Mouse (Mus musculus) midbrain, embryonic 15.5 days (tissue): ENCODE data around the gene Arid3c. TPM values are rescaled to one million over a fixed set of nuclear protein-coding genes. Genes with fewer than 3 reads are reported as not detected.
A peak's percentile ranks its signal among the peaks of the same experiment; 100 is the strongest.
"Not testable (repeated sequence)": the region's sequence is repeated elsewhere in the genome, so short reads cannot be mapped to it uniquely, and the experiment has no call there.

Experiments used
- ATAC-seq: fragments of 200-750 bp; cut with Nextera tagmentation; replicated peaks from 2 replicates; pipeline ENCODE4 v1.8.0; 2017; ENCODE audit warnings: moderate TSS enrichment
- H3K27ac ChIP-seq: fragments of 300-500 bp; sonication (generic); 2 replicates; pipeline ENCODE4 v1.5.1; 2015; ENCODE audit warnings: mild to moderate bottlenecking, inconsistent platforms
- H3K27me3 ChIP-seq: fragments of 300-500 bp; sonication (generic); replicated peaks from 2 replicates; pipeline ENCODE4 v1.6.1; 2015; ENCODE audit warnings: inconsistent platforms
- H3K36me3 ChIP-seq: fragments of 300-500 bp; sonication (generic); replicated peaks from 2 replicates; pipeline ENCODE4 v1.6.1; 2015; ENCODE audit warnings: inconsistent platforms
- H3K4me1 ChIP-seq: fragments of 300-500 bp; sonication (generic); 2 replicates; pipeline ENCODE4 v1.6.1; 2015; ENCODE audit warnings: inconsistent platforms
- H3K4me2 ChIP-seq: fragments of 300-500 bp; sonication (generic); 2 replicates; pipeline ENCODE4 v1.6.1; 2015; ENCODE audit warnings: inconsistent platforms, mild to moderate bottlenecking, moderate library complexity
- H3K4me3 ChIP-seq: fragments of 300-500 bp; sonication (generic); 2 replicates; pipeline ENCODE4 v1.5.1; 2015; ENCODE audit warnings: mild to moderate bottlenecking, inconsistent platforms
- H3K9ac ChIP-seq: fragments of 300-500 bp; sonication (generic); 2 replicates; pipeline ENCODE4 v1.6.1; 2015; ENCODE audit warnings: mild to moderate bottlenecking, inconsistent platforms
- H3K9me3 ChIP-seq: fragments of 300-500 bp; sonication (generic); 2 replicates; pipeline ENCODE4 v1.6.1; 2016; ENCODE audit warnings: inconsistent platforms
- WGBS: fragments of 180-500 bp; shearing (Covaris S2); methylation state at CpG from one replicate; pipeline ENCODE4 v1.1.7; 2015; ENCODE audit warnings: mixed read lengths; 5-methylcytosine and 5-hydroxymethylcytosine counted together
- polyA plus RNA-seq: library from polyadenylated mRNA; unstranded; fragments of >200 nt; fragmentation: Nextera tagmentation; extraction: Ambion mirVana; gene quantifications from 2 replicates; pipeline ENCODE4 v1.2.1, GENCODE M21; 2015

Gene Arid3c
- polyA plus RNA-seq, 1 experiment from 2014 or later = 1.1 TPM

GRCm38 (mm10) chr4:41696930-41697841, 33.8 kb downstream of the Arid3c start, which contains the start of gene Cntfr:
TSS of gene Cntfr (minus strand) at chr4:41697089.
- H3K9ac ChIP-seq, H3K36me3 ChIP-seq, H3K27ac ChIP-seq, H3K4me1 ChIP-seq, H3K9me3 ChIP-seq, H3K27me3 ChIP-seq: not testable (repeated sequence)
- ATAC-seq = 0 out of 2 replicates have a peak, but pooled peaks have one; percentile 62
- 12% methylated on average over 34 of the region's 40 CpGs for WGBS
- Histone ChIP-seq H3K4me3 (peak within 1 kb of the TSS; percentile 24; the same call in 1 of the 2 replicates), H3K4me2 (peak within 1 kb of the TSS; percentile 38; the same call in 1 of the 2 replicates)

- not testable (repeated sequence) for H3K27ac ChIP-seq, H3K4me3 ChIP-seq, H3K9ac ChIP-seq, H3K36me3 ChIP-seq, H3K27me3 ChIP-seq, H3K4me2 ChIP-seq, ATAC-seq, H3K9me3 ChIP-seq, H3K4me1 ChIP-seq
- WGBS = 9% methylated on average over 12 of the region's 15 CpGs
These were observed 34.5 kb downstream of the Arid3c start for GRCm38 (mm10) chr4:41696452-41696851.

DNA sequence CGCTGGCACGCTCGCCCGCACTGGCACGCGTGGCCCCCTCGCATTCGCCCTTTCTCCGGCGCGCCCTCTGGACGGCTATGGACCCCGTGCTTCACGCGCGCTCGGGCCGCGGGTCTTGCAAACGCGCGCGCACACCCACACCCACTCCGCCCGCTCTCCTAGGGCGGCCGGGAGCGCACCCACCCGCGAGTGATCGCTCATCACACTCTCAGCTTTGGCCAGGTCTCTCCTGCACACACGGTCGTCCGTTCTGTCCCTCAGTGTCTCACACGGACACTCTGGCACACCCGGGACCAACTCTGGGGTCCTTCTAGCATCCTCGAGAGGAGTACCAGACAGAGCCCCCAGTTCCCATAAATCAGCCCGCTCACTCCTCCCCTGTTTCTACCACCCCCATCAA, 35.1 kb downstream of the Arid3c start:
- WGBS = 3% methylated on average over 20 of the region's 38 CpGs
- not testable (repeated sequence) for H3K27me3 ChIP-seq, H3K36me3 ChIP-seq, H3K27ac ChIP-seq, ATAC-seq, H3K9me3 ChIP-seq, H3K9ac ChIP-seq, H3K4me1 ChIP-seq
- H3K4me2 ChIP-seq = peak overlapping the region; percentile 38; the same call in 1 of the 2 replicates
- peak overlapping the region; percentile 24 for H3K4me3 ChIP-seq

DNA sequence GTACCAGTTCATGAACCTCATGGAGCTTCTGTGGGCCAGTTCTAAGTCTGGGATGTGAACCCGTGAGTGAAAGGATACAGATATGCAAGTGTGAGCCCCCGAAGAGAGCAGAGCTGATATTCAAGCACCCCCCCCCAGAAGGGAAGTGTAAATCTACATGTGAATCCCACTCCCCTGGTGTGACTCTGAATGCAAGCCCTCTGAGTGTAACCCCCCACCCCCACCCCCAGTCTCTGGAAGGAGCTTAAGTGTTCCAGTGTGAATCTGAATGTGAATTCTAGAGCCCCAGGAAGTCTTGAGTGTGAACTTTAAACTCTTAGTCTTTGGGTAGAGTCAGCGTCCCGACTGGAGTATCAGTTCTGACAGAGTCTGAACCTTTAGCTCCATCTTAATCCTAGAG, 37.4 kb downstream of the Arid3c start:
- H3K36me3 ChIP-seq, H3K9me3 ChIP-seq, ATAC-seq, H3K4me1 ChIP-seq, H3K27me3 ChIP-seq, H3K27ac ChIP-seq, H3K9ac ChIP-seq, H3K4me3 ChIP-seq: not testable (repeated sequence)
- 1% methylated on average over 4 of the region's 4 CpGs for WGBS
- H3K4me2 ChIP-seq = peak overlapping the region; percentile 25

DNA sequence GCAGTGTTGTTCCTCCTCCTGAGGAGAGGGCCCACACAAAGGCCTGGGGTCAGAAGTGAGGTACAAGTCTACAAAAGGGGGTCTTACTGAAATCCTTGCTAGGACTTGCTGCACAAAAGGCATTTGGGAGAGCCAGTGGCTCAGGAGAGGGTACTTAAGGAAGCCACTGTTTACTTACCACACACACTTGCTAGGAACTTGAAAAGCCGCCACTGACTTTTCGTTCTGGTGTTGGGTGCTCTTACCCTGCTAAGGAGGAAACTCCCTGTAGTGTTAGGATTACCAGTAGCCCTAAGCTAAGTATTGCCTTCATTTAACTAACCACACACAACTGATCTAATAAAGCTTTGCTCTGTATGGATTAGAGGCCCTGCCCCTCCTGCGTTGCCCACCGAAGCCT, 40.9 kb downstream of the Arid3c start:
- no CpG with 5 or more reads among the region's 4 CpGs for WGBS
- ATAC-seq = not testable (repeated sequence)

GRCm38 (mm10) chr4:41688562-41688961, 42.4 kb downstream of the Arid3c start:
- not testable (repeated sequence) for H3K4me1 ChIP-seq, H3K27me3 ChIP-seq, H3K36me3 ChIP-seq, H3K9ac ChIP-seq, H3K9me3 ChIP-seq, H3K4me3 ChIP-seq, ATAC-seq, H3K27ac ChIP-seq, H3K4me2 ChIP-seq
- 51% methylated on average over 1 of the region's 1 CpGs for WGBS

More for the DNA sequence above, 40.9 kb downstream of the Arid3c start:
- not testable (repeated sequence) for H3K4me1 ChIP-seq, H3K4me3 ChIP-seq, H3K27ac ChIP-seq, H3K4me2 ChIP-seq, H3K9ac ChIP-seq, H3K36me3 ChIP-seq, H3K9me3 ChIP-seq, H3K27me3 ChIP-seq

DNA sequence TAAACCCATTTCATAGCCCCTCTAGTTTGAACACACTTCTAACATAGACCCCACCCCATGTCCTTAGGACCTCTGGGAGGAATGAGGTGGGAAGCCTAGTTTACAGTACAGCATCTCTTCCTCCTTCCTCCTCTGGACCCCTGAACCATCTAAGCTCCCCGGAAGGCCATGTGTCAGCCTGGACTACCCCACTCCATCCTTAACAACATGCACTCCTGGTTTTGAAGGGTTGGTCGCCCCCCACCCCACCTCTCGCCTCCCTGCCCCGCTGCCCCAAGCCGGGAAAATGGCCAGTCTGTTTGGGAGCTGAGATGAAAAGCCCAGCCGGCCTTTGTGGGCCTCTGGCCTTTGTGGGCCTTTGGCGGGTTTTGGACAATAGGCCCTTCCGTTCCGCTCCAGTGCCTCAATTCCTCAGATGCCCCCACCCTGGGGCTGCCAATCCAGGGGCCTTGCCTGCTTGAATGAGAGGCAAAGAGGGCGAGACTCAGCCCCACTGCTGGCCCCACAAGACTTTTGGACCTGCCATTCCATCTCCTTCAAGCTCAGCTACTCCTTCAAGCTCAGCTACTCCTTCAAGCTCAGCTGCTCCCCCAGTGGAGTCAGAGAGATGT, 45.0 kb downstream of the Arid3c start:
- not testable (repeated sequence) for H3K27ac ChIP-seq, H3K9ac ChIP-seq
- 9% methylated on average over 10 of the region's 10 CpGs for WGBS

GRCm38 (mm10) chr4:41684931-41685453, 46.0 kb downstream of the Arid3c start:
- H3K27ac ChIP-seq, H3K27me3 ChIP-seq, H3K4me3 ChIP-seq, H3K36me3 ChIP-seq, H3K9ac ChIP-seq, ATAC-seq, H3K9me3 ChIP-seq: not testable (repeated sequence)
- 2% methylated on average over 11 of the region's 14 CpGs for WGBS
- Histone ChIP-seq H3K4me2 (peak overlapping the region; percentile 39; the same call in 1 of the 2 replicates), H3K4me1 (peaks cover 23% of the 10 kb centered on the region)

More for the DNA sequence above, 45.0 kb downstream of the Arid3c start:
- H3K36me3 ChIP-seq, H3K4me2 ChIP-seq, H3K4me3 ChIP-seq, H3K27me3 ChIP-seq, H3K9me3 ChIP-seq: not testable (repeated sequence)
- H3K4me1 ChIP-seq = peaks cover 21% of the 10 kb centered on the region
- ATAC-seq = 0 out of 2 replicates have a peak, but pooled peaks have one; percentile 18

- Histone ChIP-seq H3K27ac (peak overlapping the region; percentile 62), H3K4me2 (peak overlapping the region; percentile 39), H3K4me1 (peaks cover 29% of the 10 kb centered on the region), H3K4me3 (peak overlapping the region; percentile 11; the same call in 1 of the 2 replicates)
- peak; percentile 48 for ATAC-seq
- not testable (repeated sequence) for H3K36me3 ChIP-seq, H3K9ac ChIP-seq, H3K27me3 ChIP-seq, H3K9me3 ChIP-seq
- 5% methylated on average over 20 of the region's 27 CpGs for WGBS
These were observed 46.6 kb downstream of the Arid3c start for GRCm38 (mm10) chr4:41684131-41684930.

DNA sequence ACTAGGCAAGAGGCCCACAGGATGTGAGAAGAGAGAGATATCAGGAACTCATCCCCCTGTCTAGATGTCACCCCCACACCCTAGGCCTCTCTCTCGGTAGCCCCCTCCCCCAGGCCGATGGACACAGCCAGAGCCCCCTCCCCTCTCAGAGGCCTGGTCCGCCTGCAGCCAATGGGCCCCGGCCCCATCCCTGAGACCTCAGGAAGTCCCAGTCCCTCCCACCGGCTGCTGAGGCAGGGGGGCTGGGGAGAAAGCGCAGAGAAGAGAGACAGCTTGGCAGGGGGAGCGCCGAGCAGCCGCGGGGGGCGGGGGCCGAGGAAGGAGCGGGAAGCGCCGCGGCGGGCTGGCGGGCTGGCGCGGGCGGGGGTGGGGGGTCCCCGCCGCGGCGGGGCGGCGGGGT, 47.6 kb downstream of the Arid3c start:
- H3K9me3 ChIP-seq, H3K9ac ChIP-seq, H3K27me3 ChIP-seq, H3K36me3 ChIP-seq, H3K27ac ChIP-seq: not testable (repeated sequence)
- ATAC-seq = peak; percentile 25
- whole genome bisulfite sequencing = 0% methylated on average over 5 of the region's 27 CpGs
- peak overlapping the region; percentile 45 for H3K4me2 ChIP-seq
- peaks cover 29% of the 10 kb centered on the region for H3K4me1 ChIP-seq
- peak overlapping the region; percentile 24; the same call in 1 of the 2 replicates for H3K4me3 ChIP-seq

DNA sequence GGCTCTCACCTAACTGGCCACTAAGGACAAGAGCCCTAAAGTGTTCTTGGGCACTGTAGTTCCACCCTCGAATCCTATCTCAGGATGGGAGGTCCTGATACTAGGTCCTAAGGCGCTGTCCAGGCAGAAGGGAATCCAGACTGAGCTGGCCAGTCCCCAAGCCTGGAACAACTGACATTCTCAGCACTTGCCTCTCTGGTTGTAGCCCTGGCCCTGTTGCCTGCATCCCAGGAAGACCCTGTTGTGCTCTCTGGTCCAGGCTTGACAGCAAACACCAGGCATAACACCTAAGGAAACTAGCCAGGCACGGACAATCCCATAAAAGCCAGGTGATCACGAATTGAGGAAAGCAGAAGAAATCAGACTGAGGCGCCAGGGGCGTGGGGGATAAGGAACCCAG, 48.2 kb downstream of the Arid3c start:
- 0 out of 2 replicates have a peak, but pooled peaks have one; percentile 5 for ATAC-seq
- Histone ChIP-seq H3K4me1 (peaks cover 33% of the 10 kb centered on the region), H3K4me2 (peak overlapping the region; percentile 45), H3K36me3 (no peaks in the 10 kb centered on the region), H3K27me3 (no peaks in the 10 kb centered on the region), H3K9me3 (no peaks in the 10 kb centered on the region), H3K9ac (0 out of 2 replicates have a peak overlapping the region, but pooled peaks have one; percentile 22), H3K27ac (peak overlapping the region; percentile 21; the same call in 1 of the 2 replicates), H3K4me3 (no peak overlapping the region)
- WGBS = 32% methylated on average over 6 of the region's 6 CpGs

GRCm38 (mm10) chr4:41681947-41682346, 49.0 kb downstream of the Arid3c start:
- Histone ChIP-seq H3K4me1 (peaks cover 41% of the 10 kb centered on the region), H3K4me2 (no peak overlapping the region)

More at GRCm38 (mm10) chr4:41681947-41682346, 49.0 kb downstream of the Arid3c start:
- WGBS = 65% methylated on average over 10 of the region's 10 CpGs
- ATAC-seq = no peak
- Histone ChIP-seq H3K4me3 (no peak overlapping the region), H3K27ac (no peak overlapping the region), H3K9me3 (no peaks in the 10 kb centered on the region), H3K27me3 (no peaks in the 10 kb centered on the region), H3K36me3 (no peaks in the 10 kb centered on the region), H3K9ac (no peak overlapping the region)
